8 mouse cellular contexts compared by ENCODE assay signal in the genomic region with DNA sequence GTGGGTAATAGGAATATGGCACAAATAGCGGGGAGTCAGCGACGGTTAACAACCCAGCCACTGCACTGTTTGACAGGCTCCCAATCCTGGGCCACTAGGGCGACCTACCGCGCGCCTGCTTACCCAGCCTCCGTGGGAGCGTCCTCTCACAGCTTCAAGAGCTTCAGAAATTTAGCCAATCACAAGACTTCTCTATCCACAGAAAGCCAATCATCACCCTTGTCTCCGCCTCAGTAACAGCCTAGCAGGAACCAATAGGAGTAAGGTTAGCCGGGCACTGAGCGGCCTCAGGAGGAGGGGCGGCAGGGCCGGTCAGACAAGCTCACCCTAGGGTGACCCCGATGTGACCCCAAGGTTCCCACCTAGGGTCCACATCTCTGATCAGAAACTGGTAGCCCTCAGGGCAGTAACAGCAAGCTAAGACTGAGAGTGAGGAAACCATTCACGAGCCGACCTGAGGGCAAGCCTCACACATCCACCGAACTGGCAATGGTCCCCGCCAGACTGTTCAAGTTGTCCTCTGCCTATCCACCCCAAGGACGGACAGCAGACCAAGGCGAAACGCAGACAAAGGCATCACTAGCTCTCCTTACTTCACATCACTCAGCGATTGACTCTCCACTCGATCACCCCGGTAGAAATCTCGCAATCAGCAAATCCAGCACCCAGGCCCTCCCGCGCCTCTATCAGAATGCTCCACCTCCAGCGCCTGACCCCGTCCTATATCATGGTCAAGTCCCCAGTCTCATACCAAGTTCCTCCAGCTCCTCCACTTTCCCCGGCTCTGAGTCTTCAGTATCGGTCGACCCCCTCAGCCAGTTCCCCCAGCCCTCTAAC. TPM values are rescaled to one million over a fixed set of nuclear protein-coding genes. Genes with fewer than 3 reads are reported as not detected.
DNase-seq lines count a peak whose midpoint lies in the region; ATAC-seq lines count a peak whose summit lies in the region.

No protein-coding gene starts in this region.

- no peaks in the 10 kb centered on the region for H3K27me3 ChIP-seq in megakaryocyte, embryonic 14.5 days (replicated peaks)

- ATAC-seq in inflammation-experienced regulatory T-cells, adult 6 months, result peak; percentile 65

- DNase-seq in adipocyte (ENCODE audit: low spot score), result peak; percentile 94
- peak; percentile 94 for DNase-seq in embryo, embryonic 10.5 days (ENCODE audit: low spot score)
- peak; percentile 75 for DNase-seq in gastrocnemius, postnatal 14 days
- peak; percentile 84 to 89 for DNase-seq in left cerebral cortex, postnatal 10 days (ENCODE audit: extremely low spot score in 1 of 2, low spot score in 2 of 2)
- peak; percentile 65 for DNase-seq in right cerebral cortex, postnatal 14 days
- DNase-seq in urinary bladder, postnatal 14 days (ENCODE audit: low spot score), result peak; percentile 75

- no peaks in the 10 kb centered on the region for H3K9me3 ChIP-seq in megakaryocyte, embryonic 14.5 days

- peak overlapping the region; percentile 99 for H3K4me3 ChIP-seq in megakaryocyte, embryonic 14.5 days (replicated peaks)

- intact Hi-C loops in gastrocnemius, postnatal 14 days (cut with DNase I; ENCODE audit: low total_unique reads), result loop anchor here (10.0 kb wide), 1 partner anchor 106 kb away; no protein-coding TSS in a partner anchor
- intact Hi-C loops in left cerebral cortex, postnatal 10 days (cut with DNase I), result no loop called here

- H3K4me1 ChIP-seq in megakaryocyte, embryonic 14.5 days, result peaks cover 50% of the 10 kb centered on the region

- peaks cover 63% of the 10 kb centered on the region for H3K36me3 ChIP-seq in megakaryocyte, embryonic 14.5 days (replicated peaks; ENCODE audit: low read length)

RNA-seq across cellular contexts. Expression of a gene that starts 4.7 kb away (rescaled TPM):
- 10 to 100 TPM; 30.3 to 31.4 TPM for total RNA-seq in gastrocnemius, postnatal 14 days (2021)
- polyA plus RNA-seq in inflammation-experienced regulatory T-cells, adult 6 months (2017; shearing (Covaris generic)), result 10 to 100 TPM; 20.7 to 39.7 (median 35.5) TPM
- total RNA-seq in left cerebral cortex, postnatal 10 days (2021), result 10 to 100 TPM; 42.7 to 43.9 TPM
- 44.5 and 45.4 TPM in 2 replicates for polyA plus RNA-seq in megakaryocyte, embryonic 14.5 days (2012; ENCODE audit: insufficient read depth, low replicate concordance)

RNA-seq across cellular contexts. Expression of a gene that starts 10.7 kb away (rescaled TPM):
- 10 to 100 TPM; 12.8 to 15.2 TPM for total RNA-seq in gastrocnemius, postnatal 14 days (2021)
- 1 to 10 TPM in 1 of 3 experiments, under 1 TPM in 2; 0.40 to 1.0 (median 0.74) TPM for polyA plus RNA-seq in inflammation-experienced regulatory T-cells, adult 6 months (2017; shearing (Covaris generic))
- total RNA-seq in left cerebral cortex, postnatal 10 days (2021), result 1 to 10 TPM; 2.8 to 3.0 TPM
- polyA plus RNA-seq in megakaryocyte, embryonic 14.5 days (2012; ENCODE audit: insufficient read depth, low replicate concordance), result 0.35 TPM in 1 of 2 replicates, not detected in the other

RNA-seq across cellular contexts. Expression of a gene that starts 13.3 kb away (rescaled TPM):
- total RNA-seq in gastrocnemius, postnatal 14 days (2021), result 10 to 100 TPM; 19.0 to 20.7 TPM
- polyA plus RNA-seq in inflammation-experienced regulatory T-cells, adult 6 months (2017; shearing (Covaris generic)), result 10 to 100 TPM; 13.9 to 20.0 (median 18.4) TPM
- total RNA-seq in left cerebral cortex, postnatal 10 days (2021), result 10 to 100 TPM; 37.9 to 39.8 TPM
- polyA plus RNA-seq in megakaryocyte, embryonic 14.5 days (2012; ENCODE audit: insufficient read depth, low replicate concordance), result 0.25 and 2.4 TPM in 2 replicates

RNA-seq across cellular contexts. Expression of a gene that starts 13.5 kb away (rescaled TPM):
- 10 to 100 TPM; 79.5 to 87.9 TPM for total RNA-seq in gastrocnemius, postnatal 14 days (2021)
- polyA plus RNA-seq in inflammation-experienced regulatory T-cells, adult 6 months (2017; shearing (Covaris generic)), result 100 to 1,000 TPM; 108 to 130 (median 112) TPM
- 10 to 100 TPM; 84.2 to 85.7 TPM for total RNA-seq in left cerebral cortex, postnatal 10 days (2021)
- polyA plus RNA-seq in megakaryocyte, embryonic 14.5 days (2012; ENCODE audit: insufficient read depth, low replicate concordance), result 33.8 and 159 TPM in 2 replicates

RNA-seq across cellular contexts. Expression of a gene that starts 39.6 kb away (rescaled TPM):
- 10 to 100 TPM; 25.5 to 28.7 TPM for total RNA-seq in gastrocnemius, postnatal 14 days (2021)
- polyA plus RNA-seq in inflammation-experienced regulatory T-cells, adult 6 months (2017; shearing (Covaris generic)), result 10 to 100 TPM; 30.0 to 68.3 (median 60.9) TPM
- total RNA-seq in left cerebral cortex, postnatal 10 days (2021), result 100 to 1,000 TPM; 525 to 527 TPM
- polyA plus RNA-seq in megakaryocyte, embryonic 14.5 days (2012; ENCODE audit: insufficient read depth, low replicate concordance), result 14.5 and 29.7 TPM in 2 replicates

Comparison
In these comparisons a context has a peak if more than half of its experiments do, and no peak if none do; other contexts are left out.
1. Peak in every context shown above with its lines: DNase-seq, ATAC-seq and H3K4me3 ChIP-seq.